Mouse (Mus musculus): ENCODE data around the gene Lyl1. TPM values are rescaled to one million over a fixed set of nuclear protein-coding genes. Genes with fewer than 3 reads are reported as not detected.

The Lyl1 gene
- total and polyA plus RNA-seq, 2 experiments from 2014 or later, result 2.0 to 4.6 TPM

DNA sequence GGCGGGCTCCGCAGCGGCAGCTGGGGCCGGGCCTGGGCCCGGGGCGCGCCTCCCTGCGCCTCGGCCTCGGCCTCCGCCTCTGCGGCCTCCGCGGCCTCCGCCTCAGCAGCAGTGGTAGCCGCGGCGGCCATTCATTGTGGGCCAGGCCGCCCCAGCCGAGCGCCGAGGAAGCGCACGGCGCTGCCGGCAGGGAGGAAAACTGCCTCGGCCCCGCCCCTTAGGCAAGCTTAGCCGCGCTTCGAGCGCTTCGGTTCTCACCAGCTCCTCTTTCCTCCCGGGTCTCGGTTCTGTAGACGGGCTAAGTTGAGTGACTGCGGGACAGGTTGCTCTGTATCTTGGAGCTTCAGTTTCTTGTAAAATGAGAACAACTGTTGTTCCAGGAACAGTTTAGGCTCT lies 13.6 kb upstream of the Lyl1 start, which contains the start of gene Nacc1:
TSS of gene Nacc1 (minus strand) at position 158 of the 396 bp plus-strand sequence.
- H3K9ac ChIP-seq (replicated peaks; ENCODE audit: low read length, poor library complexity, severe bottlenecking), result peak within 1 kb of the TSS; percentile 99
- under 1% methylated on average over 37 of the region's 37 CpGs for WGBS
- H3K4me2 ChIP-seq (ENCODE audit: low read depth, low read length, poor library complexity, severe bottlenecking), result peak within 1 kb of the TSS; percentile 91
- peak within 1 kb of the TSS; percentile 93 for H3K4me3 ChIP-seq (ENCODE audit: low read depth, low read length)
- no peaks in the 10 kb centered on the region for H3K27me3 ChIP-seq (ENCODE audit: insufficient read depth, low read length)
- H3K4me1 ChIP-seq (ENCODE audit: insufficient read depth, low read length), result peaks cover 20% of the 10 kb centered on the region
- H3K27ac ChIP-seq (ENCODE audit: low read depth, low read length), result peak within 1 kb of the TSS; percentile 76
- H3K36me3 ChIP-seq (ENCODE audit: insufficient read depth, low read length), result no peaks in the 10 kb centered on the region
- peak; percentile 78 for ATAC-seq (ENCODE audit: low FRiP score)
- DNase-seq (ENCODE audit: low spot score), result peak; percentile 94
- peak; percentile 36 for TF ChIP-seq CTCF (IDR thresholded peaks at IDR 0.05)
- no peaks in the 10 kb centered on the region for H3K9me3 ChIP-seq (ENCODE audit: low read length)

DNA sequence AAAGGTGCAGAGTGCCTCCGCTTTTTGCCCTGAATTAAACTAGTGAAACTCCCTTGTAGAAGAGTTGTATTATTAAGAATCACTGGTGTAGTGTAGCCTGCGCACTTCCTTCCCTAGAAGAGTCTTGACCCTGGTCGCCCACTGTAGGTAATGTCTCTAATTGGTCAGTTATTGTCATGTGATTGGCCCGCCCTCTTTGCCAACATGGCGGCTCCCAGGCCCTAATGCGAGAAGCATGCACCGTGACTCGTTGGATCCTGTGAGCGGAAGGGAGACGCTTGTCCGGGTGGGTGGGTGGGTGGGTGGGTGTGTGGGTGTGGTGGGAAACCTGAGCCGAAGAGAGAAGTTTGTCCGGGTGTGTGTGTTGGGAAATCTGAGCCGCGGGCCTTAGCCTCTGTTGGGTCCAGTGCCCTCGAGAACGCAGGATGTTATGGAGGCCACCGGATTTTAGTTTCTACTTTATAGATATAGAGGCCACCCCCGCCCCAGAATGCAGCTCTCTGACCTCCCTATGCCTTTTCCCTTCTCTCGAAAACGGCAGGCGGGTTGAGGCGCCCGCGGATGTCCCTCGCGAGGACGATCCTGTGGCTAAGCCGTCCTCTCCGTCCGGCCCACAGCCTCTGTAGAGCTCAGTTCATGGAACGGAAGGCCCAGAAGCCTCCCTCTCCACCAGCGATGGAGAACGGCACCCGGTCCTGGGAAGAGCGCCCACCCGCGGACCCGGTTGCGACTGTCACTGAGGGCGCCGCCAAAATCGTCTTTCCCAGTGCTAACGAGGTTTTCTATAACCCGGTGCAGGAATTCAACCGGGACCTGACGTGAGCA lies 12.0 kb upstream of the Lyl1 start:
- DNase-seq (ENCODE audit: low spot score) (peak; percentile 94), ATAC-seq (ENCODE audit: low FRiP score) (peak; percentile 89)
- peak overlapping the region; percentile 44 for H3K9ac ChIP-seq (replicated peaks; ENCODE audit: low read length, poor library complexity, severe bottlenecking)
- no peaks in the 10 kb centered on the region for H3K9me3 ChIP-seq (ENCODE audit: low read length)
- peak; percentile 26; the same call in 1 of the 2 replicates for TF ChIP-seq CTCF (IDR thresholded peaks at IDR 0.05)
- H3K4me1 ChIP-seq (ENCODE audit: insufficient read depth, low read length), result peaks cover 20% of the 10 kb centered on the region
- peaks cover 6% of the 10 kb centered on the region; the same call in 1 of the 2 replicates for H3K36me3 ChIP-seq (ENCODE audit: insufficient read depth, low read length)
- H3K4me2 ChIP-seq (ENCODE audit: low read depth, low read length, poor library complexity, severe bottlenecking), result peak overlapping the region; percentile 69
- no peaks in the 10 kb centered on the region for H3K27me3 ChIP-seq (ENCODE audit: insufficient read depth, low read length)
- H3K4me3 ChIP-seq (ENCODE audit: low read depth, low read length), result peak overlapping the region; percentile 59
- peak overlapping the region; percentile 40; the same call in 1 of the 2 replicates for H3K27ac ChIP-seq (ENCODE audit: low read depth, low read length)
- WGBS, result under 1% methylated on average over 47 of the region's 47 CpGs

DNA sequence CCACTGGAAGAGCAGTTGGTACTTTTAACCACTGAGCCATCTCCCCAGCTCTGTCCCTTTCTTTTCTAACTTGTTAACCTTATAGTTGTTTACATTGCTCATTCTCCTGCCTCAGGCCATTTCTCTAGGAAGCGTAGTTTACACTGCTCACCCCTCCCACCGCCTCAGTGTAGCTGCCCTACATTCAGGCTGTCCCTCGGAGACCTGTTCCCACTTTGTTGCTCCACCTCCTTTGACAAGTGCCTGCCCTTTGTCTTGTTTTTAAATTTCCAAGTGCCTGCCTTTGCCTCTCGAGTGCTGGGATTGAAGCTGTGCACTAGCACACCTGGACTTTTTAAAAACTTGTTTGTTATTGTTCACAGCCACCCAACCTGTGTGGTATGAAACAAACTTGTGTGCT lies 7.9 kb upstream of the Lyl1 start:
- Histone ChIP-seq H3K4me3 (ENCODE audit: low read depth, low read length) (no peak overlapping the region), H3K36me3 (ENCODE audit: insufficient read depth, low read length) (peaks cover 27% of the 10 kb centered on the region), H3K9me3 (ENCODE audit: low read length) (no peaks in the 10 kb centered on the region), H3K9ac (replicated peaks; ENCODE audit: low read length, poor library complexity, severe bottlenecking) (no peak overlapping the region), H3K4me1 (ENCODE audit: insufficient read depth, low read length) (peaks cover 11% of the 10 kb centered on the region; the same call in 1 of the 2 replicates), H3K27ac (ENCODE audit: low read depth, low read length) (no peak overlapping the region), H3K27me3 (ENCODE audit: insufficient read depth, low read length) (no peaks in the 10 kb centered on the region), H3K4me2 (ENCODE audit: low read depth, low read length, poor library complexity, severe bottlenecking) (no peak overlapping the region)
- WGBS, result 73% methylated on average over 4 of the region's 4 CpGs
- no peak for ATAC-seq (ENCODE audit: low FRiP score)
- no peak for TF ChIP-seq CTCF (IDR thresholded peaks at IDR 0.05)
- no peak for DNase-seq (ENCODE audit: low spot score)

DNA sequence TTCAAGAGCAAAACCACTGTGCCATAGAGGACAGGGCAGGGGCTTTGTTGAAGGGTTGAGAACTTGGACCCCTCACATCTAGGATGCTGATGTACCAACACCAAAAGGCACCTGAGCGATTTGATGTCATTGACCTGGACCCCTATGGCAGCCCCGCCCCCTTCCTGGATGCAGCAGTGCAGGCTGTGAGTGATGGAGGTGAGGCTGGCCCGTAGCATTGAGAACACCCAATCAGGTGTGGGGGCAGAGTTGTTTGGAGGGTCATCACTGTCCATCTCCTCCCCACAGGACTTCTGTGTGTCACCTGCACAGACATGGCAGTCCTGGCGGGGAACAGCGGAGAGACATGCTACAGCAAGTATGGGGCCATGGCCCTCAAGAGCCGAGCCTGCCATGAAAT lies 6.1 kb upstream of the Lyl1 start:
- no peak for DNase-seq (ENCODE audit: low spot score)
- H3K27ac ChIP-seq (ENCODE audit: low read depth, low read length), result no peak overlapping the region
- ATAC-seq (ENCODE audit: low FRiP score), result no peak
- H3K36me3 ChIP-seq (ENCODE audit: insufficient read depth, low read length), result peaks cover 42% of the 10 kb centered on the region
- H3K9me3 ChIP-seq (ENCODE audit: low read length), result no peaks in the 10 kb centered on the region
- peaks cover 4% of the 10 kb centered on the region; the same call in 1 of the 2 replicates for H3K4me1 ChIP-seq (ENCODE audit: insufficient read depth, low read length)
- TF ChIP-seq CTCF (IDR thresholded peaks at IDR 0.05), result no peak
- 95% methylated on average over 6 of the region's 6 CpGs for WGBS
- no peak overlapping the region for H3K4me3 ChIP-seq (ENCODE audit: low read depth, low read length)
- no peak overlapping the region for H3K4me2 ChIP-seq (ENCODE audit: low read depth, low read length, poor library complexity, severe bottlenecking)
- no peaks in the 10 kb centered on the region for H3K27me3 ChIP-seq (ENCODE audit: insufficient read depth, low read length)
- no peak overlapping the region for H3K9ac ChIP-seq (replicated peaks; ENCODE audit: low read length, poor library complexity, severe bottlenecking)

DNA sequence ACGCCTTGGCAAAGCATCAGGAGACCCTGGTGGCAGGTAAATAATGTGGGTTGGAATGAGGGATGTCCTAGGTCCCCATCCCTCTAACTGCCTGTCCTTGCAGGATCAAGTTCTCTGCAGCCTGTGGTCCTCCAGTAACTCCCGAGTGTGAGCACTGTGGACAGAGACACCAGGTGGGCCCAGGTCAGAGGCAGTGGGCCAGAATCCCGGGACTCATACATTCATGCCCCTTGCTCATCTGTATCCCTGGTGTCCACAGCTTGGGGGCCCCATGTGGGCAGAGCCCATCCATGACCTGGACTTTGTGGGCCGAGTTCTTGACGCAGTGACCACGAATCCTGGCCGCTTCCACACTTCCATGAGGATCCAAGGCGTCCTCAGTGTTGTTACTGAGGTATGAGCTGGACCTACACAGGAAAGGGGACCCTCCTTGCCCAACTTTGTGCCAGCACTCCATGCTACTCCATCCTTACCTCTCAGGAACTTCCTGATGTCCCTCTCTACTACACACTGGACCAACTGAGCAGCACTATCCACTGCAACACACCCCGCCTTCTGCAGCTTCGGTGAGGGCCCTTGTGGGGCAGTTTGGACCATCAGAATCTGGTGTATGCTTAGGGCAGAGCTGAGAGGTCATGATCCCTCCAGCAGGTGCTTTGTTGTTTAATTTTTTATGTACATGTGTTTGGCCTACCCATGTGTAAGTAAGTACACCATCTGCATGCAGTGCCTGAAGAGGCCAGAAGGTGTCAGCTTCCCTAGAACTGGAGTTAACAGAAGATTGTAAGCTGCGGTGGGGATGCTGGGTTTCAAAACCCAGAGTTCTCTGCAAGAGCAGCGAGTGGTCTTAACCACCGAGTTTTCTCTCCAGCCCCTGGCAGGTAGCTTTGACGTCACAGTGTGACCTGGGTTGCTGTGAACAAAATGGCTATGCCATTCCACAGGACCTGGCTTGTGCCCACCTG lies 3.8 kb upstream of the Lyl1 start:
- 84% methylated on average over 14 of the region's 14 CpGs for WGBS
- no peak overlapping the region for H3K9ac ChIP-seq (replicated peaks; ENCODE audit: low read length, poor library complexity, severe bottlenecking)
- no peaks in the 10 kb centered on the region for H3K9me3 ChIP-seq (ENCODE audit: low read length)
- TF ChIP-seq CTCF (IDR thresholded peaks at IDR 0.05), result peak; percentile 73
- H3K4me3 ChIP-seq (ENCODE audit: low read depth, low read length), result no peak overlapping the region
- no peak overlapping the region for H3K4me2 ChIP-seq (ENCODE audit: low read depth, low read length, poor library complexity, severe bottlenecking)
- no peaks in the 10 kb centered on the region for H3K4me1 ChIP-seq (ENCODE audit: insufficient read depth, low read length)
- peak; percentile 79 for DNase-seq (ENCODE audit: low spot score)
- peaks cover 42% of the 10 kb centered on the region for H3K36me3 ChIP-seq (ENCODE audit: insufficient read depth, low read length)
- ATAC-seq (ENCODE audit: low FRiP score), result no peak
- H3K27me3 ChIP-seq (ENCODE audit: insufficient read depth, low read length), result peaks cover 9% of the 10 kb centered on the region; the same call in 1 of the 2 replicates
- no peak overlapping the region for H3K27ac ChIP-seq (ENCODE audit: low read depth, low read length)
